Mouse (Mus musculus) ovary, adult 18-20 months (tissue): ENCODE results near the gene Stk32c.

Source experiments
- DNase-seq: peaks from one replicate; pipeline ENCODE4 v3.0.0; 2022; ENCODE audit warnings: low spot score, mixed read lengths

The Stk32c gene

DNA sequence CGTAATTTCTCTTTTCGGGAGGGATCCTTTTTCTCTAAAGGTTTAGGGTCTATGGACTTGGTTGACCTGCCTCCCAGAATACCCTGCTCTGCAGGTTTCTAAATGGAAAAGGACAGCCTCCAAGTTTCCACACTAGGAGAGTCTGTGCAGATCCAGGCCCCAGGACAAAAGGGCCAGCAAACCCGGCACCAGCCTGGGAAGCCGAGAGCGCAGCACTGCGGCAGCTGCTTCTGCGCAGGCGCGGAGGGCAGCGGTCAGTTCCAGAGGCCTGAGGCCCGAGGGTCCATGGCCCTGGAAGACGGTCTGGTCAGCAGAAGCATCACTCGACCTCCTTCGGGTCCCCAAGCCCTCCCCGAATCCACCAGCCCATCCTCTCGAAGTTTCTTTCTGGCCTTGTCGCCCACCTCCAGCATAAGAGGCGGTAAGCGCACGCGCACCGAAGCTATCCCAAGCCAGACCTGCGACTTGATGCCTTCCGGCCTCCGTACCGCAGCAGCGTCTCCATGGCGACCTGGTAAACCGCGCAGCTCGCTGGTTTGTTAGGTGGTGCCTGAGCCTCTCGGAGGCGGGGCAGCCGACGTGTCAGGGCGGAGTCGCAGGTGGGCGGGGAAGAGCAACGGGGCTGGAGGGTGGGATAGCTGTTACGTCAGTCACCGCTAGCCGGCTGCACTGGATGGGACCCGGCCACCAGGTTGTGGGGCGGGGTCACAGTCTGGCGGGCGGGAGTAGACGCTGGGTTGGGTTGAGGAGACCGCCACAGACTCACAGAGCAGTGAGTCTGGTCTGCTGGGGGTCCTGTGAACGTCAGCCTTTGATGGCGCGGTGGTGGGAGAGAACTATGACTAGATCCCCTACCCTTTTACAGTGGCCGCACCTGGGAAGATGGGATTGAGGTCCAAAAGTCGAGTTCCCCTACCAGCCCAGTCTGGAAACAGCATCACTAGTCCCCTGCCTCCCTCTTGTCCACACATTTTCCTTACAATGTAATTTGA lies at the start of gene Stk32c, which contains the start of gene Lrrc27:
Gene Stk32c (minus strand): TSS at position 554 of the 992 bp plus-strand sequence.
Gene Lrrc27 (plus strand): TSS at position 235 of the 992 bp plus-strand sequence.
- peak; percentile 98 for DNase-seq

GRCm38 (mm10) chr7:139257752-139258542 lies 44.8 kb upstream of the Stk32c start:
- peak; percentile 31 for DNase-seq

DNA sequence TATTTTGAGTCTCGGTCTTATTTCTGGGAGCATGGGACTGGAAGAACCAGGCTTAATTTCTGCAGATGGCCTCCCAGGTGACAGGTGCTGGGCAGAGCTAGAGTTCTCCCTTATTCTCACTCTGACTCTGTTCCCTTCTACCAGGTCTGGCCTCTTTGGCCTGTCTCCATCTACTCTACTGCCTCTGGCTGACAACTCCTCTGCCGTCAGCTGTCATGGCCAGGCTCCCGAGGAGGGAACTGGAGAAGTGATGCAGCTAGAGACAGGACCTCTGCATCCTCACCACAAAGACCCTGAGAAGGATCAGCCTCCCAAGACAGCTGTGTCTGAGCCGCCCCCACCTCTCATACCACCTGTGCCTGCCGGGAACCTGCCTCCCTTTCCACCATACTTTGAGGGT lies 41.5 kb upstream of the Stk32c start:
- DNase-seq, result no peak

- no peak for DNase-seq
Measured at GRCm38 (mm10) chr7:139253462-139253861, 40.4 kb upstream of the Stk32c start.

- DNase-seq, result no peak
Measured at GRCm38 (mm10) chr7:139252986-139253385, 39.9 kb upstream of the Stk32c start.

DNA sequence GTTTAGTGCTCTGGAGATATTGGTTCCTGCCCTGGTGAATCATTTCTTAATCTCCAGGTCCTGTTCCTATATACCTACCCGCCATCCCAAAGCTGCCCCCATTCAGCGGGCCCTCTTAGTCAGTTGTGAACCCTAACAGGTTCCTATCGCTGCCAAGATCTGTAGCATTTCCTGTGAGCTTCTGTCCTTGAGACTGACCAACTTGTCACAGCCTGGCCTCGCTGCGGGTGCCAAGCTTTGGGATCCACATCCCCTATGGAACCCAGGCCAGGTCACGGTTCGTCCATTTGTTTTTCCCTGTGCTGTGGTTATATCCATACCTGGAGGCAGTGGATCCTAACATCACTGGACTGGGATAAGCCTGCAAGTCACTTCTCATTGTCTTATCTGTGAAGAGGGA lies 39.5 kb upstream of the Stk32c start:
- no peak for DNase-seq

DNA sequence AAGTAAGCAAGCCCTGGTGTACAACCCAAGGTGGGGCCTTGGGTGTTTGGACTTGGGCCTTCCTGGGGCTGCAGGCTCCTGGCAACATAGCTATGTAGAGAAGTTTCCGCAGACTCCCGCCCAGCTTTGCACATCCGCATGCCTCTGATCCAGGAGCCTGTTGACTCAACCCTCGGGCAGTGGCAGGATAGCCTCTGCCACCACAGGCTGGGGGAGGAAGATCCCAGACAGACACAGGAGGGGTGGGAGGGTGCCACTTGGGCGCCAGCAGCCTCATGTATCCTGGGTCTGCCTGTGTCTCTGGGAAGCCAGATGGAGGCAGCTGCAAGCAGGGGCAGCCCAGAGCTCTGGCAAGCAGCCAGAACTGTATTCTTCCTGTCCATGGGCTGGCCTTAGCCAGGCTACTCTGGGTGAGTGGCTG lies 38.8 kb upstream of the Stk32c start:
- DNase-seq, result peak; percentile 70

GRCm38 (mm10) chr7:139249406-139250210 lies 36.5 kb upstream of the Stk32c start:
- DNase-seq, result no peak

DNA sequence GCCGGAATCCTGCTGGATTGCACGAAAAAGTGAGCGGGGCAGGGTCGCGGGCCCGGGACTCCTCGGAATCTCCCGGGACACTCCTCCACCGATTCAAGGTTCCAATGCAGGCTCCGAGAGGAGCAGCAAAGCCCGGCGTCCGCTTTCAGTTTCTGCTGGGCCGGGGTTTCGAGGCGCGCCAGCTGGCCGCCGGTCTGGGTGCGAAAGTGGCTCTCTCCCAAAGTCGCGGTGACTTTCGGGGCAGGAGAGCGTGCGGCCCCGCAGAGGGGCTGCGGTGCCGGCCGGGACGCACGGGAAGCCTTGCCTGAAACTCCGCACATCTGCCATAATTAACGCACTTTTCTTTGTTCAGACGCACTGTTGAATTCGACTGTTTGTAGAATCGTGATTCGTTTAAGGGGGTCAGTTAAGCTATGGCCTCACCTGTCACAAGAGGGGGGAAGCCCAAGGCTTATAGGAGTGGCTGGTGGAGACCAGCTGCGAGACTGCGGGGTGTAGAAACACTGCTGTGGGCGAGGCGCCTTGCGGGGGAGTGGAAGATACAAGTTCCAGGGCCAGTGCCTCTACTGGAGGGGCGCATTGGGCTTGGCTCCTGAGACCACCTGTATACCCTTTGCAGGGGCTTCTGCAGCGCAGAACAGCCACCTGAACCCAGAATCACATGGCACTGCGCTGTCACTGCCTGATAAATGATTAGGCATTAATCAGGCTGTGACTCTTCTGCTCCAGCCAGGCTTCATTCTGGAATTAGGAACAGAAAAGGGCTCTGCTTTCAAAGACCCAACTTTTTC lies 35.7 kb upstream of the Stk32c start:
- DNase-seq, result peak; percentile 31

- peak; percentile 64 for DNase-seq
Measured at GRCm38 (mm10) chr7:139247881-139248614, 34.9 kb upstream of the Stk32c start, which contains the start of gene Pwwp2b. Gene Pwwp2b, plus strand, starts transcription at chr7:139248482.

DNA sequence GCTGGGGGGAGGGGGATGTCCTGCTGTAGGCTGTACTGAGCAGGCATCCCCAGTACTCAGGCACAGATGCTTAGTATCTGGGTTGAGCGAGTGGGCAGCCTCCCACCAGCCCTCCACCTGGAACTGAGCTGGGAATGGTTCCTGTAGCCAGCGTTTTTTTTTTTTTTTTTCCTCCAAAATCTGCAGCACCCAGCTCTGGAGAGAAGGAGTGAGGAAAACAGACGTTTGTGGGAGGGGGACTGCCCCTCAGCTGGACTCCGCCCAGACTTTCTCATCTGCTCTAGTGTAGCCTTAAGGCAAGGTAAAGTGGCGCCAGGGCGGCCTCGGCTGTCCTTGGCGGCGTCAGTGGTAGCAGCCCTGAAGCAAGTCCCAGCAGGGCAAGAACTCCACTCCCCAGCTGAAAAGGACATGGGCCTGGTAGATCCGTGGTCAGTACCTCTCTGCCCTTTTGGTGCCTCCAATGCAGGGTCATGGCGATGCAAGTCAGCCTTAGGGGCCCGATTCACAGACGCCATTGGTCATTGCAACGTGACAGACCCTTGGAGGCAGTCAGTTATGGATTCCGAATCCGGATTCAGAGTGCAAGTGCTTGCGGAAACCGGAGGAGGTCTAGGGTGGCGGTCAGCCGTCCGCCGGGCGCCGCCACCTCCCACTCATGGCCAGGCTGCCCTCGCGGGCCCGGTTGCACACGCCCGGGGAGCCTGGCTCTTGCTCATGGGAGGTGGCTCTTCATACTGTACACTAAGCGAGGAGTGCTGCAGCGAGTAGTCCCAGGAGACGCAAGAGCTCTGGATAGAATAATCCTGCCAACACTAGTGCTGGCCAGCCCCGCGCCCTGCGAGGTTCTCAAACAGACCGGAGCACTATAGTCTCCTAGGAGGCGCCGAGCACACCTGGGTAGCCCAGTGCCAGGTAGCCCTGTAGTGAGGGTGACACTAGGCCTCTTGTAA lies 34.1 kb upstream of the Stk32c start:
- peak; percentile 47 for DNase-seq

DNA sequence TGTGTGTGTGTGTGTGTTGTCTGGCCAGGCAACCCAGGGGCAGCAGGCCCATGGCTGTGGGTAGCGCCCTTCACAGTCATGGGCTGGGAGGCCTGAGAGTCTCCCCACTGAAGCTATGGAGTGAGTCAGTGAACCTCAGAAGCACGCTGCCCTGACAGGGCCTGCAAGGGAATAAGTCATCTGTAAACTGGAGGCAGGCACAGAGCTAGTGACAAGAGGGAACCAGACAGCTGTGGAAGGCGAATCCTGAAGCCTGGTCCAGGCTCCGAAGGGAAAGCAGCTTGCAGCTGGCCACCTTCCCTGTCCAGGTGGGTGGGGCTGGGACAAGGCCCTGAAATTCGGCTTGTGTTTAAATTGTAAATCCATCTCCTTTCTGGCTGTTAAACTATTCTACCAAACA lies 33.0 kb upstream of the Stk32c start:
- DNase-seq, result no peak

GRCm38 (mm10) chr7:139239432-139239831 lies 26.3 kb upstream of the Stk32c start:
- no peak for DNase-seq

- DNase-seq, result no peak
Measured at GRCm38 (mm10) chr7:139235651-139236358, 22.7 kb upstream of the Stk32c start.

GRCm38 (mm10) chr7:139234426-139235188 lies 21.5 kb upstream of the Stk32c start:
- DNase-seq, result peak; percentile 65

GRCm38 (mm10) chr7:139233714-139234113 lies 20.6 kb upstream of the Stk32c start:
- peak; percentile 81 for DNase-seq

DNA sequence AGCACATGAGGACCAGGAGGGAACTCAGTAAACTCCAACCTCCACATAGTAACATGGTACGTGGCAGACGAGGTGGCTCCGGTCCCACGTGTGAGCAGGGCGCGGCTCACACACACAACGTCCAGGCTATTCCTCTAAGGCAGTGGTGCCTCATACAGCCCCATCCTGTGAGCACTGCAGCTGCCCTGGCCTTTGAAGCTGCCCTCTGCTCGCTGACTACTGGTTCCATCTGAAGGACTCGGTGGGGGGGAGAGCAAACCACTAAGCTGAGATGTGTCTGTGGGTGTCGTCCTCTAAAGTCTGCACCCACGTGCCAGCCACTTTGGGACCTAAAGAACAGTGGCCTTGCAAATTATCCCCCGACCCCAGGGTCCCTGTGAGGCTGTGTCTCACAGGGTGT lies 17.1 kb upstream of the Stk32c start:
- DNase-seq, result no peak

DNA sequence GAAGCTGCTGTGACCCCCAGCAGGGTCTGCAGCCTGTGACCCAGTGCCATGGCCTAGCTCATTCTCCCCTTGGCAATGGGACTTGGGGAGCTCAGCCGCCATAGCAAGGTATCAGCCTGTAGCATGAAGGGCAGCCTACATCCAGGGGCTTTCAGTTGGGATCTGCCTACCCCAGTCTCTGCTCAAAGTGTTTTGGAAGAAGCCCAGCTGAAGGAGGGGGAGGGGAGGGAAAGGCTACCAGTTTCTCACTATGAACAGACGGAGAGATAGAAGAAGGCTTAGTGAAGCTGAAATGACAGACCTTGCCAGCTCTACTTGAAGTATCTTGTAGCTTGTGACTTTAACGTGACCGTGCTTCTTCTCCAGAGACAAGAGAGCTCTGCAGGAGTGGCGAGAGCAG lies 16.7 kb upstream of the Stk32c start:
- no peak for DNase-seq
